Mouse (Mus musculus): Measurements from ENCODE around the gene Ahcyl1.
"Not testable (repeated sequence)": the region's sequence is repeated elsewhere in the genome, so short reads cannot be mapped to it uniquely, and the experiment has no call there.

Gene Ahcyl1

GRCm38 (mm10) chr3:107659000-107659399 is 37.4 kb downstream of the Ahcyl1 start:
- intact Hi-C loops (cut with DNase I) = no loop called here

GRCm38 (mm10) chr3:107656888-107657287 is 39.5 kb downstream of the Ahcyl1 start:
- intact Hi-C loops (cut with DNase I) = no loop called here

GRCm38 (mm10) chr3:107656151-107656550 is 40.2 kb downstream of the Ahcyl1 start:
- intact Hi-C loops (cut with DNase I) = no loop called here

- intact Hi-C loops (cut with DNase I) = no loop called here
Measured at GRCm38 (mm10) chr3:107655491-107655890, 40.9 kb downstream of the Ahcyl1 start.

GRCm38 (mm10) chr3:107654861-107655260 is 41.5 kb downstream of the Ahcyl1 start:
- intact Hi-C loops (cut with DNase I) = no loop called here

- intact Hi-C loops (cut with DNase I) = no loop called here
Measured at GRCm38 (mm10) chr3:107652968-107653367, 43.4 kb downstream of the Ahcyl1 start.

GRCm38 (mm10) chr3:107650276-107650675 is 46.1 kb downstream of the Ahcyl1 start:
- intact Hi-C loops (cut with DNase I) = not testable (repeated sequence)

GRCm38 (mm10) chr3:107646947-107647346 is 49.4 kb downstream of the Ahcyl1 start:
- intact Hi-C loops (cut with DNase I) = no loop called here

GRCm38 (mm10) chr3:107637606-107638172 is 58.7 kb downstream of the Ahcyl1 start:
- intact Hi-C loops (cut with DNase I) = no loop called here

- intact Hi-C loops (cut with DNase I) = no loop called here
Measured at GRCm38 (mm10) chr3:107636236-107636635, 60.1 kb downstream of the Ahcyl1 start.

GRCm38 (mm10) chr3:107635836-107636235 is 60.5 kb downstream of the Ahcyl1 start:
- intact Hi-C loops (cut with DNase I) = no loop called here

GRCm38 (mm10) chr3:107633906-107634305 is 62.5 kb downstream of the Ahcyl1 start:
- intact Hi-C loops (cut with DNase I) = no loop called here

- intact Hi-C loops (cut with DNase I) = no loop called here
Measured at GRCm38 (mm10) chr3:107632786-107633185, 63.6 kb downstream of the Ahcyl1 start.

- intact Hi-C loops (cut with DNase I) = no loop called here
Measured at GRCm38 (mm10) chr3:107631523-107631958, 64.8 kb downstream of the Ahcyl1 start, which contains the start of gene Strip1. Strip1 (minus strand) TSS chr3:107631694.

GRCm38 (mm10) chr3:107630682-107631522 is 65.5 kb downstream of the Ahcyl1 start, which contains the start of gene Gm10961:
Gm10961 (plus strand) TSS chr3:107631322.
- intact Hi-C loops (cut with DNase I) = no loop called here

- intact Hi-C loops (cut with DNase I) = no loop called here
Measured at GRCm38 (mm10) chr3:107629411-107629810, 66.9 kb downstream of the Ahcyl1 start.

- intact Hi-C loops (cut with DNase I) = no loop called here
Measured at GRCm38 (mm10) chr3:107628551-107628950, 67.8 kb downstream of the Ahcyl1 start.

- intact Hi-C loops (cut with DNase I) = no loop called here
Measured at GRCm38 (mm10) chr3:107627641-107628040, 68.7 kb downstream of the Ahcyl1 start.

GRCm38 (mm10) chr3:107626751-107627150 is 69.6 kb downstream of the Ahcyl1 start:
- intact Hi-C loops (cut with DNase I) = no loop called here

- intact Hi-C loops (cut with DNase I) = no loop called here
Measured at GRCm38 (mm10) chr3:107625536-107625935, 70.8 kb downstream of the Ahcyl1 start.

- intact Hi-C loops (cut with DNase I) = no loop called here
Measured at GRCm38 (mm10) chr3:107624424-107624823, 71.9 kb downstream of the Ahcyl1 start.

- intact Hi-C loops (cut with DNase I) = no loop called here
Measured at GRCm38 (mm10) chr3:107622537-107622936, 73.8 kb downstream of the Ahcyl1 start.

Data from adrenal gland (tissue).